Mouse (Mus musculus) cerebellum, adult 11-12 months (tissue): ENCODE data around the gene Morc1.

Experiments
- DNase-seq: peaks from one replicate; pipeline ENCODE4 v3.0.0; 2022

Morc1 gene

GRCm38 (mm10) chr16:48431027-48431426 is at the start of gene Morc1:
Gene Morc1 (plus strand): TSS chr16:48431237.
- no peak for DNase-seq

GRCm38 (mm10) chr16:48383582-48384257 is 47.3 kb upstream of the Morc1 start:
- no peak for DNase-seq

GRCm38 (mm10) chr16:48386982-48387381 is 44.1 kb upstream of the Morc1 start:
- no peak for DNase-seq

- DNase-seq: no peak
Measured at GRCm38 (mm10) chr16:48395278-48395677, 35.8 kb upstream of the Morc1 start.

GRCm38 (mm10) chr16:48402963-48403362 is 28.1 kb upstream of the Morc1 start:
- DNase-seq: no peak

- DNase-seq: no peak
Measured at GRCm38 (mm10) chr16:48403423-48403822, 27.6 kb upstream of the Morc1 start.

- no peak for DNase-seq
Measured at GRCm38 (mm10) chr16:48404009-48404408, 27.0 kb upstream of the Morc1 start.

GRCm38 (mm10) chr16:48405674-48406403 is 25.2 kb upstream of the Morc1 start:
- DNase-seq: no peak

- DNase-seq: no peak
Measured at GRCm38 (mm10) chr16:48409580-48409979, 21.5 kb upstream of the Morc1 start.

GRCm38 (mm10) chr16:48410125-48410524 is 20.9 kb upstream of the Morc1 start:
- DNase-seq: no peak

GRCm38 (mm10) chr16:48412246-48412645 is 18.8 kb upstream of the Morc1 start, which contains the start of gene Gm5485:
Gene Gm5485 (minus strand): TSS chr16:48412416.
- no peak for DNase-seq

- no peak for DNase-seq
Measured at GRCm38 (mm10) chr16:48418557-48418956, 12.5 kb upstream of the Morc1 start.

- DNase-seq: no peak
Measured at GRCm38 (mm10) chr16:48419035-48419434, 12.0 kb upstream of the Morc1 start.

GRCm38 (mm10) chr16:48422501-48422900 is 8.5 kb upstream of the Morc1 start:
- DNase-seq: no peak

- no peak for DNase-seq
Measured at GRCm38 (mm10) chr16:48424069-48424468, 7.0 kb upstream of the Morc1 start.

- DNase-seq: no peak
Measured at GRCm38 (mm10) chr16:48429427-48429826, 1.6 kb upstream of the Morc1 start.

GRCm38 (mm10) chr16:48435454-48435853 is 4.4 kb downstream of the Morc1 start:
- DNase-seq: no peak

GRCm38 (mm10) chr16:48437476-48437875 is 6.4 kb downstream of the Morc1 start:
- no peak for DNase-seq

- no peak for DNase-seq
Measured at GRCm38 (mm10) chr16:48444589-48444988, 13.6 kb downstream of the Morc1 start.

- DNase-seq: no peak
Measured at GRCm38 (mm10) chr16:48446161-48446925, 15.3 kb downstream of the Morc1 start.

- no peak for DNase-seq
Measured at GRCm38 (mm10) chr16:48453264-48453663, 22.2 kb downstream of the Morc1 start.

GRCm38 (mm10) chr16:48473396-48473795 is 42.4 kb downstream of the Morc1 start:
- DNase-seq: no peak
